Mouse (Mus musculus): ENCODE measurements around the gene Rpl10.
A peak's percentile ranks its signal among the peaks of the same experiment; 100 is the strongest.

Gene Rpl10

GRCm38 (mm10) chrX:74270062-74270901 lies at the start of gene Rpl10:
Gene Rpl10 (plus strand): TSS chrX:74270812.
- DNase-seq, result peak; percentile 86 to 92

GRCm38 (mm10) chrX:74230038-74230437 lies 40.6 kb upstream of the Rpl10 start:
- no peak for DNase-seq

- DNase-seq, result no peak
Observed at GRCm38 (mm10) chrX:74233196-74233595, 37.4 kb upstream of the Rpl10 start.

- no peak for DNase-seq
Observed at GRCm38 (mm10) chrX:74240332-74240731, 30.3 kb upstream of the Rpl10 start.

GRCm38 (mm10) chrX:74243396-74243795 lies 27.2 kb upstream of the Rpl10 start:
- no peak for DNase-seq

GRCm38 (mm10) chrX:74243807-74244206 lies 26.8 kb upstream of the Rpl10 start:
- DNase-seq, result no peak

GRCm38 (mm10) chrX:74244614-74245083 lies 26.0 kb upstream of the Rpl10 start:
- no peak for DNase-seq

- DNase-seq, result no peak
Observed at GRCm38 (mm10) chrX:74245107-74245506, 25.5 kb upstream of the Rpl10 start.

- DNase-seq, result peak; percentile 76 to 79
Observed at GRCm38 (mm10) chrX:74245687-74246086, 24.9 kb upstream of the Rpl10 start.

GRCm38 (mm10) chrX:74246213-74246681 lies 24.4 kb upstream of the Rpl10 start:
- peak; percentile 80 to 87 for DNase-seq

- no peak for DNase-seq
Observed at GRCm38 (mm10) chrX:74246693-74247092, 23.9 kb upstream of the Rpl10 start.

GRCm38 (mm10) chrX:74248651-74249050 lies 22.0 kb upstream of the Rpl10 start:
- peak; percentile 49 to 70 for DNase-seq

GRCm38 (mm10) chrX:74249615-74250014 lies 21.0 kb upstream of the Rpl10 start, which contains the start of gene Flna:
Gene Flna (minus strand): TSS chrX:74249820.
- peak; percentile 79 to 80 for DNase-seq

GRCm38 (mm10) chrX:74254153-74254887 lies 16.3 kb upstream of the Rpl10 start, which contains the start of gene Emd:
Gene Emd (plus strand): TSS chrX:74254687.
- peak; percentile 88 to 92 for DNase-seq

GRCm38 (mm10) chrX:74254888-74255565 lies 15.6 kb upstream of the Rpl10 start:
- DNase-seq, result no peak

GRCm38 (mm10) chrX:74257746-74258145 lies 12.9 kb upstream of the Rpl10 start:
- no peak for DNase-seq

- DNase-seq, result no peak
Observed at GRCm38 (mm10) chrX:74269736-74270061, 913 bp upstream of the Rpl10 start.

- peak; percentile 21 to 27 for DNase-seq
Observed at GRCm38 (mm10) chrX:74270902-74271551, 415 bp downstream of the Rpl10 start.

GRCm38 (mm10) chrX:74273422-74274322 lies 3.1 kb downstream of the Rpl10 start:
- no peak for DNase-seq

- DNase-seq, result no peak
Observed at GRCm38 (mm10) chrX:74277916-74278315, 7.3 kb downstream of the Rpl10 start.

GRCm38 (mm10) chrX:74281041-74281731 lies 10.6 kb downstream of the Rpl10 start:
- no peak for DNase-seq
